Comparison of ENCODE assay signal across 12 mouse cellular contexts in genomic region chr17:65830216-65830863, GRCm38 (mm10). TPM values are rescaled to one million over a fixed set of nuclear protein-coding genes. Genes with fewer than 3 reads are reported as not detected.
A peak's percentile ranks its signal among the peaks of the same experiment; 100 is the strongest.
DNase-seq lines count a peak whose midpoint lies in the region; ATAC-seq and TF ChIP-seq lines count a peak whose summit lies in the region.
"Had no signal": no experiment of that assay in that cellular context is flagged by ENCODE, and none has a peak within 500 bp of the region (broad histone marks: within the 10 kb centered on the region; RNA-seq: fewer than 3 reads in every experiment).

No protein-coding gene starts in this region.

- WGBS in lung, embryonic 14.5 days = 73% methylated on average over 13 of the region's 13 CpGs

- ATAC-seq in lung, embryonic 14.5 days (ENCODE audit: insufficient read depth) = peak; percentile 75

- DNase-seq in gastrocnemius, adult 2 months = no peak
- no peak for DNase-seq in gastrocnemius, postnatal 36 days
- DNase-seq in lung, embryonic 14.5 days = peak; percentile 52
- DNase-seq in lung, postnatal 25 days (ENCODE audit: low spot score) = no peak
- peak; percentile 27 for DNase-seq in adrenal gland, postnatal 25 days
- no peak for DNase-seq in spleen, postnatal 14 days (ENCODE audit: low spot score in 2 of 2)
- no peak for DNase-seq in ovary, postnatal 10 days (ENCODE audit: low spot score)
- DNase-seq: cerebellum, adult 9-11 months; kidney, adult 9 months; liver, embryonic 13.5 days had no signal

- no peak overlapping the region for H3ac ChIP-seq in myocyte (ENCODE audit: control insufficient read depth, insufficient read length)

- H3K27me3 ChIP-seq in lung, embryonic 14.5 days (ENCODE audit: insufficient read depth, low read length) = no peaks in the 10 kb centered on the region
- H3K27me3 ChIP-seq in myocyte (ENCODE audit: control insufficient read depth, insufficient read depth, insufficient read length) = no peaks in the 10 kb centered on the region
- H3K27me3 ChIP-seq: liver, embryonic 13.5 days; stomach, embryonic 15.5 days had no signal

- no peak overlapping the region for H3K27ac ChIP-seq in gastrocnemius, adult 2 months
- no peak overlapping the region for H3K27ac ChIP-seq in lung, embryonic 14.5 days (ENCODE audit: low read depth)
- H3K27ac ChIP-seq: liver, embryonic 13.5 days; stomach, embryonic 15.5 days had no signal

- peak; percentile 35 for TF ChIP-seq CTCF in gastrocnemius, adult 2 months (IDR thresholded peaks at IDR 0.05)
- no peak for TF ChIP-seq CTCF in lung, embryonic 14.5 days (IDR thresholded peaks at IDR 0.05; ENCODE audit: low read depth)

- peaks cover 74% of the 10 kb centered on the region for H3K36me3 ChIP-seq in lung, embryonic 14.5 days (ENCODE audit: insufficient read depth)
- peaks cover 52% of the 10 kb centered on the region for H3K36me3 ChIP-seq in myocyte (ENCODE audit: control insufficient read depth, insufficient read depth)

- peaks cover 5% of the 10 kb centered on the region for H3K79me2 ChIP-seq in myocyte (ENCODE audit: control insufficient read depth, insufficient read depth)

- no peaks in the 10 kb centered on the region for H3K9me3 ChIP-seq in lung, embryonic 14.5 days (ENCODE audit: low read depth, low read length)
- H3K9me3 ChIP-seq: liver, embryonic 13.5 days; stomach, embryonic 15.5 days had no signal

- no peak overlapping the region for H3K4me3 ChIP-seq in gastrocnemius, adult 2 months
- H3K4me3 ChIP-seq in lung, embryonic 14.5 days (ENCODE audit: low read depth, low read length) = no peak overlapping the region
- H3K4me3 ChIP-seq in myocyte = no peak overlapping the region
- H3K4me3 ChIP-seq: liver, embryonic 13.5 days; stomach, embryonic 15.5 days had no signal

- intact Hi-C loops in gastrocnemius, adult 2 months (cut with DNase I) = no loop called here
- intact Hi-C loops in gastrocnemius, postnatal 36 days (cut with DNase I) = loop anchor here (10.0 kb wide), 1 partner anchor 126 kb away; no protein-coding TSS in a partner anchor

- no peak overlapping the region for H3K9ac ChIP-seq in lung, embryonic 14.5 days
- H3K9ac ChIP-seq: liver, embryonic 13.5 days; stomach, embryonic 15.5 days had no signal

- H3K4me1 ChIP-seq in lung, embryonic 14.5 days (ENCODE audit: insufficient read depth) = no peaks in the 10 kb centered on the region
- H3K4me1 ChIP-seq: liver, embryonic 13.5 days; stomach, embryonic 15.5 days had no signal

- TF ChIP-seq POLR2A in myocyte (IDR thresholded peaks at IDR 0.05; ENCODE audit: insufficient read length, low read depth) = peak; percentile 33

- no peak overlapping the region for H3K4me2 ChIP-seq in lung, embryonic 14.5 days
- no peak overlapping the region for H3K4me2 ChIP-seq in myocyte (ENCODE audit: low read depth)
- H3K4me2 ChIP-seq: liver, embryonic 13.5 days; stomach, embryonic 15.5 days had no signal

TF ChIP-seq in myocyte, 11 proteins besides CTCF, POLR2A, EP300 and RAD21:
- TF ChIP-seq TCF12 (IDR thresholded peaks at IDR 0.05; ENCODE audit: insufficient read depth, poor library complexity, severe bottlenecking) = no peak
- no peak for TF ChIP-seq MYOD1 (IDR thresholded peaks at IDR 0.05; ENCODE audit: control insufficient read depth in 1 of 3, insufficient read length in 2 of 3, low read depth in 2 of 3)

RNA-seq across cellular contexts. Expression of gene Ppp4r1, which starts 48.0 kb away (rescaled TPM):
- total RNA-seq in gastrocnemius, adult 2 months (2021) = 10 to 100 TPM; 24.8 to 30.3 TPM
- total RNA-seq in gastrocnemius, postnatal 36 days (2021) = 10 to 100 TPM; 23.8 to 28.5 TPM
- 50.6 and 51.5 TPM in 2 replicates for polyA plus RNA-seq in lung, embryonic 14.5 days (2014; fragmentation: Nextera tagmentation; extraction: Ambion mirVana)
- total RNA-seq in adrenal gland, postnatal 25 days (2021) = 70.5 and 80.2 TPM in 2 replicates
- polyA plus RNA-seq in myocyte (2012; fragmentation: generic; extraction: Trizol) = 44.9 TPM

RNA-seq across cellular contexts. Expression of gene Ralbp1, which starts 55.3 kb away (rescaled TPM):
- total RNA-seq in gastrocnemius, adult 2 months (2021) = 10 to 100 TPM; 21.6 to 23.8 TPM
- total RNA-seq in gastrocnemius, postnatal 36 days (2021) = 10 to 100 TPM; 18.6 to 20.6 TPM
- 61.4 and 65.8 TPM in 2 replicates for polyA plus RNA-seq in lung, embryonic 14.5 days (2014; fragmentation: Nextera tagmentation; extraction: Ambion mirVana)
- 48.4 and 56.4 TPM in 2 replicates for total RNA-seq in adrenal gland, postnatal 25 days (2021)
- 24.5 TPM for polyA plus RNA-seq in myocyte (2012; fragmentation: generic; extraction: Trizol)

RNA-seq across cellular contexts. Expression of gene Rab31, which starts 57.8 kb away (rescaled TPM):
- total RNA-seq in gastrocnemius, adult 2 months (2021) = 1 to 10 TPM; 3.4 to 7.4 TPM
- total RNA-seq in gastrocnemius, postnatal 36 days (2021) = 1 to 10 TPM; 4.7 to 5.5 TPM
- 46.7 and 49.4 TPM in 2 replicates for polyA plus RNA-seq in lung, embryonic 14.5 days (2014; fragmentation: Nextera tagmentation; extraction: Ambion mirVana)
- 32.4 and 41.1 TPM in 2 replicates for total RNA-seq in adrenal gland, postnatal 25 days (2021)
- polyA plus RNA-seq in myocyte (2012; fragmentation: generic; extraction: Trizol) = 60.7 TPM

Comparison
In these comparisons a context has a peak if more than half of its experiments do, and no peak if none do; other contexts are left out.
1. DNase-seq: peak in lung, embryonic 14.5 days (single experiment) and adrenal gland, postnatal 25 days (single experiment); none in gastrocnemius, adult 2 months (single experiment), gastrocnemius, postnatal 36 days (0 of 2), lung, postnatal 25 days (single experiment), spleen, postnatal 14 days (0 of 2) and ovary, postnatal 10 days (single experiment).